Mouse (Mus musculus) forebrain, postnatal 0 days (tissue): ENCODE results near the gene Chst8. TPM values are rescaled to one million over a fixed set of nuclear protein-coding genes. Genes with fewer than 3 reads are reported as not detected.

ENCODE experiments used
- ATAC-seq: fragments of 200-750 bp; cut with Nextera tagmentation; 2 replicates; pipeline ENCODE4 v1.8.0; 2017; ENCODE audit warnings: mild to moderate bottlenecking, moderate library complexity
- DNase-seq: peaks from one replicate; pipeline ENCODE4 v3.0.0-alpha.2; 2015
- H3K27ac ChIP-seq: fragments of 300-500 bp; sonication (generic); 2 replicates; pipeline ENCODE4 v1.5.1; 2014; ENCODE audit warnings: low read depth, mild to moderate bottlenecking, antibody characterized with exemption, low read length, moderate library complexity, mixed read lengths
- H3K27me3 ChIP-seq: fragments of 300-500 bp; sonication (generic); 2 replicates; pipeline ENCODE4 v1.6.1; 2014; ENCODE audit warnings: mild to moderate bottlenecking, low read length, mixed read lengths; ENCODE audit not compliant: insufficient read depth
- H3K36me3 ChIP-seq: fragments of 300-500 bp; sonication (generic); 2 replicates; pipeline ENCODE4 v1.6.1; 2014; ENCODE audit warnings: mild to moderate bottlenecking, moderate library complexity; ENCODE audit not compliant: insufficient read depth
- H3K4me1 ChIP-seq: fragments of 300-500 bp; sonication (generic); 2 replicates; pipeline ENCODE4 v1.6.1; 2014; ENCODE audit warnings: antibody characterized with exemption; ENCODE audit not compliant: insufficient read depth
- H3K4me2 ChIP-seq: fragments of 300-500 bp; sonication (generic); 2 replicates; pipeline ENCODE4 v1.6.1; 2014; ENCODE audit warnings: low read depth, mild to moderate bottlenecking, moderate library complexity
- H3K4me3 ChIP-seq: fragments of 300-500 bp; sonication (generic); 2 replicates; pipeline ENCODE4 v1.5.1; 2014; ENCODE audit warnings: low read depth, low read length, mixed read lengths
- H3K9ac ChIP-seq: fragments of 300-500 bp; sonication (generic); 2 replicates; pipeline ENCODE4 v1.6.1; 2014; ENCODE audit warnings: mild to moderate bottlenecking
- H3K9me3 ChIP-seq: fragments of 300-500 bp; sonication (generic); 2 replicates; pipeline ENCODE4 v1.6.1; 2016; ENCODE audit warnings: low read length
- CTCF ChIP-seq: sonication (generic); IDR thresholded peaks from 2 replicates; pipeline ENCODE4 v1.5.1; 2016; ENCODE audit warnings: antibody characterized with exemption, control low read depth, low read depth
- WGBS: fragments of 180-500 bp; shearing (Covaris S2); extraction: QIAGEN DNeasy Blood & Tissue Kit; methylation state at CpG from one replicate; pipeline ENCODE4 v1.1.7; 2014; 5-methylcytosine and 5-hydroxymethylcytosine counted together
- polyA plus RNA-seq: library from polyadenylated mRNA; unstranded; fragments of >200 nt; fragmentation: Nextera tagmentation; extraction: Ambion mirVana; gene quantifications from 2 replicates; pipeline ENCODE4 v1.2.1, GENCODE M21; 2015
- total RNA-seq: library from RNA; depleted of rRNA; stranded (reverse); fragments of >200 nt; gene quantifications from 2 replicates; pipeline ENCODE4 v1.2.3, GENCODE M21; 2014

Chst8 gene
- total and polyA plus RNA-seq, 2 experiments from 2014 or later: 14.2 to 22.2 TPM

GRCm38 (mm10) chr7:34718651-34719050 is 93.9 kb downstream of the Chst8 start:
- Histone ChIP-seq H3K4me3 (no peak overlapping the region), H3K9ac (no peak overlapping the region), H3K9me3 (no peaks in the 10 kb centered on the region), H3K27ac (no peak overlapping the region), H3K4me1 (no peaks in the 10 kb centered on the region), H3K4me2 (no peak overlapping the region), H3K36me3 (no peaks in the 10 kb centered on the region), H3K27me3 (no peaks in the 10 kb centered on the region)
- WGBS: 54% methylated on average over 9 of the region's 9 CpGs
- no peak for DNase-seq
- peak; percentile 71 for ATAC-seq
- no peak for TF ChIP-seq CTCF

DNA sequence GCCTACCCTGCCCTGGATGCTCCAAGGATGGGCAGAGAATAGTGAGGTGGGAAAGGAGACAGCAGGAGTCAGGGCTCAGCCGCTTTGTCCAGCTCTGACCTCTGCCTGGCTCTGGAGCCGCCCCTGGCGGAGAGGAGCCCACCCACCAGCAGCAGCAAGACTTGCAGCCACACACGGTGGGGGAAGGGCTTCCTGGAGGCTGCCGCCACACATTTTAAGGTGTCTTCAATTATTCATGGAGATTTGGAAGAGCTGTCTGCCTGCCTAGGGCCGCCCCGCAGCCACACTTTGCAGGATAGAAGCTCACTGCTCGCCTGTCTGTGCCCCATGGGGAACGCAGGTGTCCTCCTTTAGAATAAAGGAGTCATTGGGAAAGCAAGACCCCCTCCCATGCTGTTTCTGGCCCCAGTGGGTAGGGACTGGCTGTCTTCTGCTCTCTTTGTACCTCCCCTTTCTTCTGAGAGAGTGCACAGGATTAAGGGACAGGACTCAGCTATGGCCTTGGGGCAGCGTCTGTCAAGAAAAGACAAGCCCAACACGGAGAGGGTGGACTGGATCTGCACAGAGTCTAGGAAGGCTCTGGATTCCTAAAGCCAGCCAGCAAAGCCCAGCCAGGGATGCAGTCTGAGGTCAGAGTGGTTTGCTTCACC is 95.2 kb downstream of the Chst8 start:
- TF ChIP-seq CTCF: no peak
- no peak; the same call in 1 of the 2 replicates for ATAC-seq
- Histone ChIP-seq H3K9ac (no peak overlapping the region), H3K27ac (no peak overlapping the region), H3K4me2 (no peak overlapping the region), H3K36me3 (no peaks in the 10 kb centered on the region), H3K9me3 (no peaks in the 10 kb centered on the region), H3K4me3 (no peak overlapping the region), H3K27me3 (no peaks in the 10 kb centered on the region), H3K4me1 (no peaks in the 10 kb centered on the region)
- DNase-seq: no peak
- 15% methylated on average over 11 of the region's 11 CpGs for WGBS

DNA sequence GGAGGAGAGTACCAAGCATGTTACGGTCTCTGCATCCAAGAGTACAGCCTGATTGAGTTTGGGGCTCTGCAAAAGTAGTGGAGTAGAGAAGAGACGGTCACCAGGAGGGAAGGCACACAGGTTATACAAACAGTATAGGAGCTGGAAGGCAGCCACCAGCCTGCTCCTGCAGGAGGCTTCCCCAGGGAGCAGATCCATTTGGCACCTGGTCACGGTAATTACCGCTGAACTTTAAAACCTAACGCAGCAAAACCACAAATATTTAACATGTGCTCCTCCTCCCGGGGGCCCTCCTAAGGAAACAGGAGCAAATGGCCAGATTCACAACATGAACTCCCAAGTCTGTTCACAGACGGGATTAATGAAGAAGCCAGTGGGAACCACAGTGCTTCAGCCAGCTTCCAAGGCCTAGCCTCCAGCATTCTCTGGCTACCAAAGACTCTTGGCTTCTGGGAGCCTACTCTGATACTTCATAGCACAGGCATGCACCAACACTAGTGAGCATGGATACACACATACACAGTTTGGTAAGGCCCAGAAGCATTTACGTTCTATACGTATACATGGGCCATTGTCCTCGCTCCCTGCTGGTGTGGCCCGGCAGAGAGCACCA is 97.6 kb downstream of the Chst8 start:
- Histone ChIP-seq H3K4me2 (no peak overlapping the region), H3K36me3 (no peaks in the 10 kb centered on the region), H3K4me3 (no peak overlapping the region), H3K27me3 (no peaks in the 10 kb centered on the region), H3K4me1 (no peaks in the 10 kb centered on the region), H3K9ac (no peak overlapping the region), H3K9me3 (no peaks in the 10 kb centered on the region), H3K27ac (no peak overlapping the region)
- DNase-seq (no peak), ATAC-seq (no peak)
- no peak for TF ChIP-seq CTCF
- 55% methylated on average over 11 of the region's 11 CpGs for WGBS

DNA sequence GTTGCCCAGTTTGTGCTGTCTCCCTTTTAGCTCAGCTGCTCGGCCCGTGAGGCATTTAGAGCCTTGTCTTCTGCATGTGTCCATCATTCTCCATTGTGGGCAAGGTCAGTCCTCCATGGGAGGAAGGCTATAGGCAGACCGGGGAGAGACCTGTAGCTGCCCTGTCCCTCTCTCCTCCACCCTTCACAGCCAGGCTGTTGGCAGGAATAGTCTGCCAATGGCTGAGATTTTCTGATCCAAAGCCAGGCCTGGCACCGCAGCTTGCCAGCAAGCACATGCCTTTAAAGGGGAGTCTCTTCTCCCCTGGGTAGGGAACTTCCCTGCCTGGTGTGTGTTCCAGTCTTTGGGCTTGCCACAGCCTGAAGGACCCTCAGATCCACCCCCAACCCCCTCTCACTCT is 103.4 kb downstream of the Chst8 start:
- no peak overlapping the region for H3K27ac ChIP-seq
- H3K9me3 ChIP-seq: no peaks in the 10 kb centered on the region
- WGBS: 45% methylated on average over 4 of the region's 4 CpGs
- H3K4me3 ChIP-seq: no peak overlapping the region
- ATAC-seq (peak; percentile 32; the same call in 1 of the 2 replicates), DNase-seq (peak; percentile 74)
- no peak for TF ChIP-seq CTCF
- no peaks in the 10 kb centered on the region for H3K27me3 ChIP-seq
- H3K36me3 ChIP-seq: no peaks in the 10 kb centered on the region
- no peak overlapping the region for H3K4me2 ChIP-seq
- H3K9ac ChIP-seq: no peak overlapping the region
- no peaks in the 10 kb centered on the region for H3K4me1 ChIP-seq

GRCm38 (mm10) chr7:34704401-34704800 is 108.1 kb downstream of the Chst8 start:
- no peak overlapping the region for H3K9ac ChIP-seq
- no peaks in the 10 kb centered on the region for H3K27me3 ChIP-seq
- WGBS: 25% methylated on average over 4 of the region's 4 CpGs
- no peak overlapping the region for H3K4me2 ChIP-seq
- TF ChIP-seq CTCF: no peak
- no peak overlapping the region for H3K4me3 ChIP-seq
- no peaks in the 10 kb centered on the region for H3K4me1 ChIP-seq
- H3K9me3 ChIP-seq: no peaks in the 10 kb centered on the region
- H3K27ac ChIP-seq: no peak overlapping the region
- no peaks in the 10 kb centered on the region for H3K36me3 ChIP-seq
- no peak for ATAC-seq
- DNase-seq: no peak

GRCm38 (mm10) chr7:34703437-34703836 is 109.1 kb downstream of the Chst8 start:
- DNase-seq: no peak
- WGBS: 59% methylated on average over 4 of the region's 4 CpGs

GRCm38 (mm10) chr7:34702718-34703351 is 109.7 kb downstream of the Chst8 start:
- Histone ChIP-seq H3K27ac (no peak overlapping the region), H3K4me1 (no peaks in the 10 kb centered on the region), H3K4me2 (no peak overlapping the region), H3K9me3 (no peaks in the 10 kb centered on the region), H3K36me3 (no peaks in the 10 kb centered on the region), H3K9ac (no peak overlapping the region), H3K4me3 (no peak overlapping the region), H3K27me3 (no peaks in the 10 kb centered on the region)
- 21% methylated on average over 11 of the region's 11 CpGs for WGBS
- ATAC-seq (no peak), DNase-seq (no peak)
- TF ChIP-seq CTCF: no peak

More at GRCm38 (mm10) chr7:34703437-34703836, 109.1 kb downstream of the Chst8 start:
- ATAC-seq: no peak
- no peak overlapping the region for H3K27ac ChIP-seq
- H3K4me2 ChIP-seq: no peak overlapping the region
- H3K9me3 ChIP-seq: no peaks in the 10 kb centered on the region
- no peaks in the 10 kb centered on the region for H3K27me3 ChIP-seq
- H3K9ac ChIP-seq: no peak overlapping the region
- no peak overlapping the region for H3K4me3 ChIP-seq
- no peak for TF ChIP-seq CTCF
- no peaks in the 10 kb centered on the region for H3K36me3 ChIP-seq
- H3K4me1 ChIP-seq: no peaks in the 10 kb centered on the region
